Mouse (Mus musculus): Measurements from ENCODE around the gene Ms4a4c. TPM values are rescaled to one million over a fixed set of nuclear protein-coding genes. Genes with fewer than 3 reads are reported as not detected.
"Not testable (repeated sequence)": the region's sequence is repeated elsewhere in the genome, so short reads cannot be mapped to it uniquely, and the experiment has no call there.

Ms4a4c gene
- polyA plus RNA-seq, 1 experiment from 2014 or later = not detected

GRCm38 (mm10) chr19:11407428-11407827, 2.9 kb downstream of the Ms4a4c start:
- Histone ChIP-seq H3K9ac (replicated peaks) (no peak overlapping the region), H3K4me3 (replicated peaks) (no peak overlapping the region), H3K4me2 (no peak overlapping the region), H3K27me3 (no peaks in the 10 kb centered on the region), H3K27ac (no peak overlapping the region), H3K36me3 (no peaks in the 10 kb centered on the region), H3K9me3 (no peaks in the 10 kb centered on the region), H3K4me1 (replicated peaks) (no peaks in the 10 kb centered on the region)
- no peak for ATAC-seq (ENCODE audit: insufficient number of reproducible peaks, insufficient read depth, low FRiP score, low TSS enrichment, low read depth)

- Histone ChIP-seq H3K4me1 (replicated peaks) (no peaks in the 10 kb centered on the region), H3K27me3 (no peaks in the 10 kb centered on the region), H3K36me3 (no peaks in the 10 kb centered on the region), H3K4me2 (no peak overlapping the region), H3K9me3 (no peaks in the 10 kb centered on the region), H3K4me3 (replicated peaks) (no peak overlapping the region), H3K9ac (replicated peaks) (no peak overlapping the region), H3K27ac (no peak overlapping the region)
- no peak for ATAC-seq (ENCODE audit: insufficient number of reproducible peaks, insufficient read depth, low FRiP score, low TSS enrichment, low read depth)
- 91% methylated on average over 1 of the region's 1 CpGs for WGBS
Measured at GRCm38 (mm10) chr19:11408591-11408990, 4.0 kb downstream of the Ms4a4c start.

- 98% methylated on average over 1 of the region's 1 CpGs for WGBS
- Histone ChIP-seq H3K4me1 (replicated peaks) (no peaks in the 10 kb centered on the region), H3K4me2 (no peak overlapping the region)
Measured at GRCm38 (mm10) chr19:11411640-11412039, 7.1 kb downstream of the Ms4a4c start.

GRCm38 (mm10) chr19:11414084-11414483, 9.5 kb downstream of the Ms4a4c start:
- ATAC-seq (ENCODE audit: insufficient number of reproducible peaks, insufficient read depth, low FRiP score, low TSS enrichment, low read depth) = no peak
- Histone ChIP-seq H3K4me3 (replicated peaks) (no peak overlapping the region), H3K36me3 (no peaks in the 10 kb centered on the region), H3K9me3 (no peaks in the 10 kb centered on the region), H3K27me3 (no peaks in the 10 kb centered on the region), H3K27ac (no peak overlapping the region), H3K9ac (replicated peaks) (no peak overlapping the region), H3K4me2 (no peak overlapping the region), H3K4me1 (replicated peaks) (no peaks in the 10 kb centered on the region)
- WGBS = 92% methylated on average over 1 of the region's 1 CpGs

More at GRCm38 (mm10) chr19:11411640-11412039, 7.1 kb downstream of the Ms4a4c start:
- H3K36me3 ChIP-seq = no peaks in the 10 kb centered on the region
- H3K27me3 ChIP-seq = no peaks in the 10 kb centered on the region
- no peak for ATAC-seq (ENCODE audit: insufficient number of reproducible peaks, insufficient read depth, low FRiP score, low TSS enrichment, low read depth)
- H3K4me3 ChIP-seq (replicated peaks) = no peak overlapping the region
- H3K9ac ChIP-seq (replicated peaks) = no peak overlapping the region
- no peak overlapping the region for H3K27ac ChIP-seq
- no peaks in the 10 kb centered on the region for H3K9me3 ChIP-seq

- 78% methylated on average over 3 of the region's 3 CpGs for WGBS
- no peak for ATAC-seq (ENCODE audit: insufficient number of reproducible peaks, insufficient read depth, low FRiP score, low TSS enrichment, low read depth)
- H3K36me3 ChIP-seq = no peaks in the 10 kb centered on the region
Measured at GRCm38 (mm10) chr19:11415581-11415980, 11.0 kb downstream of the Ms4a4c start.

GRCm38 (mm10) chr19:11418865-11419264, 14.3 kb downstream of the Ms4a4c start:
- not testable (repeated sequence) for H3K4me3 ChIP-seq (replicated peaks); H3K27ac ChIP-seq; ATAC-seq (ENCODE audit: insufficient number of reproducible peaks, insufficient read depth, low FRiP score, low TSS enrichment, low read depth); H3K9me3 ChIP-seq; H3K36me3 ChIP-seq; H3K9ac ChIP-seq (replicated peaks); H3K27me3 ChIP-seq; H3K4me2 ChIP-seq; H3K4me1 ChIP-seq (replicated peaks)
- 81% methylated on average over 3 of the region's 3 CpGs for WGBS

More at GRCm38 (mm10) chr19:11415581-11415980, 11.0 kb downstream of the Ms4a4c start:
- no peak overlapping the region for H3K27ac ChIP-seq
- no peaks in the 10 kb centered on the region for H3K9me3 ChIP-seq
- H3K9ac ChIP-seq (replicated peaks) = no peak overlapping the region
- H3K4me2 ChIP-seq = no peak overlapping the region
- no peaks in the 10 kb centered on the region for H3K4me1 ChIP-seq (replicated peaks)
- no peaks in the 10 kb centered on the region for H3K27me3 ChIP-seq
- H3K4me3 ChIP-seq (replicated peaks) = no peak overlapping the region

- 93% methylated on average over 1 of the region's 1 CpGs for WGBS
Measured at GRCm38 (mm10) chr19:11431209-11431608, 26.6 kb downstream of the Ms4a4c start.

GRCm38 (mm10) chr19:11435058-11435834, 30.7 kb downstream of the Ms4a4c start:
- Histone ChIP-seq H3K9ac (replicated peaks) (no peak overlapping the region), H3K9me3 (no peaks in the 10 kb centered on the region), H3K4me2 (no peak overlapping the region), H3K27ac (no peak overlapping the region), H3K27me3 (no peaks in the 10 kb centered on the region), H3K4me1 (replicated peaks) (no peaks in the 10 kb centered on the region), H3K36me3 (no peaks in the 10 kb centered on the region), H3K4me3 (replicated peaks) (no peak overlapping the region)
- ATAC-seq (ENCODE audit: insufficient number of reproducible peaks, insufficient read depth, low FRiP score, low TSS enrichment, low read depth) = no peak
- WGBS = 91% methylated on average over 4 of the region's 4 CpGs

More at GRCm38 (mm10) chr19:11431209-11431608, 26.6 kb downstream of the Ms4a4c start:
- not testable (repeated sequence) for ATAC-seq (ENCODE audit: insufficient number of reproducible peaks, insufficient read depth, low FRiP score, low TSS enrichment, low read depth); H3K4me2 ChIP-seq; H3K27me3 ChIP-seq; H3K4me3 ChIP-seq (replicated peaks); H3K9ac ChIP-seq (replicated peaks); H3K4me1 ChIP-seq (replicated peaks); H3K9me3 ChIP-seq; H3K36me3 ChIP-seq; H3K27ac ChIP-seq

- Histone ChIP-seq H3K4me2 (no peak within 1 kb of the TSS), H3K4me3 (replicated peaks) (no peak within 1 kb of the TSS), H3K36me3 (no peaks in the 10 kb centered on the region), H3K9ac (replicated peaks) (no peak within 1 kb of the TSS), H3K9me3 (no peaks in the 10 kb centered on the region), H3K27ac (no peak within 1 kb of the TSS), H3K27me3 (no peaks in the 10 kb centered on the region), H3K4me1 (replicated peaks) (no peaks in the 10 kb centered on the region)
- ATAC-seq (ENCODE audit: insufficient number of reproducible peaks, insufficient read depth, low FRiP score, low TSS enrichment, low read depth) = no peak
Measured at GRCm38 (mm10) chr19:11443338-11443737, 38.8 kb downstream of the Ms4a4c start, which contains the start of gene Ms4a4b. Ms4a4b (plus strand) TSS chr19:11443553.

GRCm38 (mm10) chr19:11443964-11444363, 39.4 kb downstream of the Ms4a4c start:
- 88% methylated on average over 5 of the region's 5 CpGs for WGBS
- ATAC-seq (ENCODE audit: insufficient number of reproducible peaks, insufficient read depth, low FRiP score, low TSS enrichment, low read depth) = no peak
- Histone ChIP-seq H3K27ac (no peak overlapping the region), H3K9me3 (no peaks in the 10 kb centered on the region), H3K27me3 (no peaks in the 10 kb centered on the region), H3K9ac (replicated peaks) (no peak overlapping the region), H3K4me1 (replicated peaks) (no peaks in the 10 kb centered on the region), H3K4me2 (no peak overlapping the region), H3K36me3 (no peaks in the 10 kb centered on the region), H3K4me3 (replicated peaks) (no peak overlapping the region)

GRCm38 (mm10) chr19:11447238-11447637, 42.7 kb downstream of the Ms4a4c start:
- Histone ChIP-seq H3K4me3 (replicated peaks) (no peak overlapping the region), H3K4me2 (no peak overlapping the region), H3K27me3 (no peaks in the 10 kb centered on the region), H3K27ac (no peak overlapping the region), H3K9me3 (no peaks in the 10 kb centered on the region), H3K4me1 (replicated peaks) (no peaks in the 10 kb centered on the region), H3K9ac (replicated peaks) (no peak overlapping the region), H3K36me3 (no peaks in the 10 kb centered on the region)
- 86% methylated on average over 2 of the region's 2 CpGs for WGBS
- ATAC-seq (ENCODE audit: insufficient number of reproducible peaks, insufficient read depth, low FRiP score, low TSS enrichment, low read depth) = no peak

GRCm38 (mm10) chr19:11459041-11459440, 54.5 kb downstream of the Ms4a4c start:
- not testable (repeated sequence) for H3K9me3 ChIP-seq; H3K9ac ChIP-seq (replicated peaks); H3K27ac ChIP-seq; H3K27me3 ChIP-seq; ATAC-seq (ENCODE audit: insufficient number of reproducible peaks, insufficient read depth, low FRiP score, low TSS enrichment, low read depth); H3K4me3 ChIP-seq (replicated peaks); H3K4me1 ChIP-seq (replicated peaks); H3K4me2 ChIP-seq; H3K36me3 ChIP-seq
- WGBS = 88% methylated on average over 4 of the region's 4 CpGs
